Mouse (Mus musculus) testis, adult 2 months (tissue): ENCODE measurements at regions not wholly inside any gene's neighbourhood (a gene's known extent, or its start where the extent isn't known, plus 50 kb on each side); places are given as distances from the start of the nearest gene placed in this dataset.

Experiments used
- CTCF ChIP-seq: fragments of 200-500 bp; IDR thresholded peaks from 2 replicates; pipeline ENCODE4 v1.5.1; 2012; ENCODE audit warnings: low read depth, mild to moderate bottlenecking, inconsistent platforms, low read length, moderate library complexity; ENCODE audit not compliant: control insufficient read depth, insufficient read depth, insufficient replicate concordance
- POLR2A ChIP-seq: fragments of 200-500 bp; IDR thresholded peaks from 2 replicates; pipeline ENCODE4 v1.6.1; 2012; ENCODE audit warnings: low read depth, mild to moderate bottlenecking, inconsistent platforms, low read length, moderate library complexity; ENCODE audit not compliant: control insufficient read depth

- no peak for TF ChIP-seq CTCF
- no peak for TF ChIP-seq POLR2A
Observed at GRCm38 (mm10) chr14:71129771-71130211, 530.2 kb upstream of the Fam160b2 start.
